Mouse (Mus musculus): ENCODE results near the gene Vps45.
"Not testable (repeated sequence)": the region's sequence is repeated elsewhere in the genome, so short reads cannot be mapped to it uniquely, and the experiment has no call there.

- TF ChIP-seq POLR2A (IDR thresholded peaks at IDR 0.05; ENCODE audit: insufficient read depth, low read length); CTCF (IDR thresholded peaks at IDR 0.05; ENCODE audit: low read depth, low read length): not testable (repeated sequence)
Measured at GRCm38 (mm10) chr3:96044559-96044958, 13.7 kb downstream of the Vps45 start.

Measured in ES-Bruce4 (cell line).